Mouse (Mus musculus) midbrain, embryonic 10.5 days (tissue): ENCODE results near the gene Adprhl2. TPM values are rescaled to one million over a fixed set of nuclear protein-coding genes. Genes with fewer than 3 reads are reported as not detected.

ENCODE experiments used
- DNase-seq: peaks from one replicate; pipeline ENCODE4 v3.0.0-alpha.2; 2017; ENCODE audit warnings: low spot score
- H3K27ac ChIP-seq: fragments of 300-500 bp; sonication (generic); replicated peaks from 2 replicates; pipeline ENCODE4 v1.5.1; 2016; ENCODE audit warnings: mild to moderate bottlenecking
- H3K27me3 ChIP-seq: fragments of 300-500 bp; sonication (generic); 2 replicates; pipeline ENCODE4 v1.6.1; 2016; ENCODE audit warnings: low read depth, mild to moderate bottlenecking; ENCODE audit not compliant: poor library complexity, severe bottlenecking
- H3K36me3 ChIP-seq: fragments of 300-500 bp; sonication (generic); 2 replicates; pipeline ENCODE4 v1.6.1; 2016; ENCODE audit warnings: mild to moderate bottlenecking, moderate library complexity
- H3K4me1 ChIP-seq: fragments of 300-500 bp; sonication (generic); 2 replicates; pipeline ENCODE4 v1.6.1; 2016
- H3K4me3 ChIP-seq: fragments of 300-500 bp; sonication (generic); 2 replicates; pipeline ENCODE4 v1.5.1; 2016; ENCODE audit warnings: mild to moderate bottlenecking, moderate library complexity
- H3K9me3 ChIP-seq: fragments of 300-500 bp; sonication (generic); replicated peaks from 2 replicates; pipeline ENCODE4 v1.6.1; 2016; ENCODE audit warnings: mild to moderate bottlenecking
- WGBS: fragments of 180-500 bp; shearing (Covaris S2); methylation state at CpG from one replicate; pipeline ENCODE4 v1.1.7; 2016; 5-methylcytosine and 5-hydroxymethylcytosine counted together
- polyA plus RNA-seq: library from polyadenylated mRNA; unstranded; fragments of >200 nt; fragmentation: Nextera tagmentation; extraction: Ambion mirVana; gene quantifications from 2 replicates; pipeline ENCODE4 v1.2.1, GENCODE M21; 2016

The Adprhl2 gene
- polyA plus RNA-seq, 1 experiment from 2014 or later: 88.4 TPM

DNA sequence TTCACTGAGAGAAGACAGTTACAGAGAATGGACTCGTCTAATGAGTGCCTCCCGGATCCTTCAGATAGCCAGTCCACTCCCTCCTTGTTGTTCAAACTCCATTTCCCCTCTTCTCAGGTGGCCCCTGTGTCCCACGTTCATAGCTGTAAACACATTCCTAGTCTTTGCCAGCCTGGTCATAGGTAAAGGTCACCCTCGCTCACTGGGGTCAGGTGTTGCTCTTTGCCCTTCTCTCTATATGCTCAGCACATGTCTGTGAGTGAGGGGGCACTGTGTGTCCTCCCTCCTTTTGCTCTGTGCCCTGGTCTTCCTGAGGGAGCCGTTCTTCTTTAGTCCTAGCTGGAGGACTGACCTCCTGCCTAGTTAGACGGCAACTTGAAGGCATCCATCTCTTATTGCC, 1.7 kb downstream of the Adprhl2 start:
- Histone ChIP-seq H3K4me3 (no peak overlapping the region), H3K36me3 (peaks cover 51% of the 10 kb centered on the region), H3K27me3 (peaks cover 26% of the 10 kb centered on the region), H3K9me3 (no peaks in the 10 kb centered on the region), H3K27ac (no peak overlapping the region), H3K4me1 (peaks cover 26% of the 10 kb centered on the region)
- no peak for DNase-seq
- 92% methylated on average over 6 of the region's 6 CpGs for WGBS

DNA sequence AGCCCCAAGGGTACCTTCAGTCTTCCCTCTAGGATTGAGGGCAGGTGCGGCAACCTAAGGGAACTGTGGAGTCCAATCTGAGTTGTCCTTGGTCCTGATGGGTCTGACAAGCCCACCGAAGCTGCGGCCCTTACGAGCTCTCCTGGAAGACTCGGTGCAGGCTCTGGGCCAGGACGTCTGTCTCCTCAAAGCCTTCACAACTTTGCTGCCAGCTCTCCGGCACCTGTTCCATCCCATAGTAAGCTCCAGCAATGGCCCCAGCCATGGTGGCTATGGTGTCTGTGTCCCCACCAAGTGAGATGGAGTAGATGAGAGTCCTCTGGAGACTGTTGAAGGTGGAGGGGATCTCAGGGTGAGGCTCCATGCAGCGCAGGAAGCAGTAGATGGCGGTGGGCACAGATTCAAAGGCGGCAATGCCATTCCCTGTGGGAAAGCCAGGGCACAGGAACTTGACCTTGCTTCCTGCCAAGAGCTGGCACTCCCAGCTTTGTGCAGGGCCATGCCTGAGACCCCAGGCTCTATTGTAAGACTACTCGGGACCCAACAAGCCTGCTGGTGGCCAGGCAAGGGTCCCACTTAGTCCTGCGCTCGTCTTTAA, 5.0 kb downstream of the Adprhl2 start:
- peaks cover 27% of the 10 kb centered on the region for H3K4me1 ChIP-seq
- WGBS: 95% methylated on average over 13 of the region's 13 CpGs
- peaks cover 58% of the 10 kb centered on the region for H3K36me3 ChIP-seq
- no peak overlapping the region for H3K4me3 ChIP-seq
- H3K9me3 ChIP-seq: no peaks in the 10 kb centered on the region
- H3K27ac ChIP-seq: no peak overlapping the region
- DNase-seq: no peak
- no peaks in the 10 kb centered on the region for H3K27me3 ChIP-seq

DNA sequence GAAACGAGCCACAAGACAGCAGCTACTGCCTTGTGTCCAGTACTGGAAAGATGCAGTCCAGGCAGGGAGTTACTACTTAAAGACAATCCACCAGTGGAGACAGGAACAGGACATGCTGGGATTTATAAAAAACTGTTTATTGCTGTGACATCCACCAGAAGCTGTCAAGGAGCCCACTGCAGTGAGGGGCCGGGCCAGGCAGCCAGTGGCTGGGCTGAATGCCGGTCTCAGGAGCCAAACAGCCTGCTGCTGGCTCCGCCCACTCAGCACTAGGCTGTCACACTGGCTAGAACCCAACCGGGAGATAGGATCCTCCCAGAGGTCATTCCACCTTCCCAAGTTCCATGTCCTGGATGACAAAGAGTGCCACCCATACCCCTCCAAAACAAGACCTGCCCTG, 5.6 kb downstream of the Adprhl2 start:
- no peaks in the 10 kb centered on the region for H3K27me3 ChIP-seq
- no peak for DNase-seq
- peaks cover 23% of the 10 kb centered on the region for H3K4me1 ChIP-seq
- H3K9me3 ChIP-seq: no peaks in the 10 kb centered on the region
- no peak overlapping the region for H3K4me3 ChIP-seq
- no peak overlapping the region for H3K27ac ChIP-seq
- peaks cover 58% of the 10 kb centered on the region for H3K36me3 ChIP-seq
- WGBS: 49% methylated on average over 5 of the region's 5 CpGs

DNA sequence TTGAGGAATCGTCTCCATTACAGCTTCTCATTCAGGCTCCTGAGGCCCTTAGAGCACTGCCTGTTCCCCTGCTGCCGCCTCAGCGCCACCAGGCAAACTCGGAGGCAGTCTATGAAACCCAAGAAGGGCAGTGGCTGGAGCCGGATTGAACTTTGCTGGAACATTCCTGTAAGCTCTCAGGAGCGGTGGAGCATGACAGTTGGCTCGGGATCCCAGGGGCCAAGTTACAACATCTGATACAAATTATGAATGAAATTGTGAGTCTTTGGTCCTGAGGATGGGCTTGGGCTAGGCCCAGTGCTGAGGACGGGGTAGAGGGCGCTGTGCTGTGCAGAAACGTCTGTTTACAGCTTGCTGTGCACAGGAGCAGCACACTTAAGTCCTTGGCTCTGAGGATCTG, 7.1 kb downstream of the Adprhl2 start:
- no peak overlapping the region for H3K4me3 ChIP-seq
- no peak overlapping the region for H3K27ac ChIP-seq
- H3K9me3 ChIP-seq: no peaks in the 10 kb centered on the region
- no peak for DNase-seq
- 54% methylated on average over 10 of the region's 10 CpGs for WGBS
- H3K4me1 ChIP-seq: peaks cover 25% of the 10 kb centered on the region
- H3K27me3 ChIP-seq: peaks cover 3% of the 10 kb centered on the region; the same call in 1 of the 2 replicates
- H3K36me3 ChIP-seq: peaks cover 53% of the 10 kb centered on the region

DNA sequence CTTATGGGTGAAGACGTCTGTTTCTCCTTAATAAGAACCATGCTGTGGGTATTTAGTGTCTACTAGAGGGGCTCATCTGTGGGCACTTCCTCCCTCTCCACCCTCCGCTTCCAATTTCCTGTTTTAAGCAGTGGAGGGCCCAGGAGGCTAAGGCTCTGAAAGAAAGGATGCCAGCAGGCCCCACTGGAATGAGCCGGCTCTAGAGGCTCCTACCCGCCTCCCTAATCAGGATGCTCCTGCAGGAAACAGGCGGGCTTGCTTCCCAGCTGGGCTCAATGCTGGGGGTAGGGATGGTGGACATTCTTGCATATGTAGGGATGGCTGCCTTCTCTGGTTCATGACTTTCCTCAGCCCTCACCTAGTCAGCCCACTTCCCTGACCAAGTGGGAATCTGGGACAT, 8.3 kb downstream of the Adprhl2 start:
- WGBS: 31% methylated on average over 5 of the region's 5 CpGs
- H3K4me1 ChIP-seq: peaks cover 29% of the 10 kb centered on the region
- peaks cover 41% of the 10 kb centered on the region for H3K36me3 ChIP-seq
- no peak for DNase-seq
- H3K4me3 ChIP-seq: no peak overlapping the region
- no peaks in the 10 kb centered on the region for H3K9me3 ChIP-seq
- peaks cover 13% of the 10 kb centered on the region for H3K27me3 ChIP-seq
- H3K27ac ChIP-seq: no peak overlapping the region

DNA sequence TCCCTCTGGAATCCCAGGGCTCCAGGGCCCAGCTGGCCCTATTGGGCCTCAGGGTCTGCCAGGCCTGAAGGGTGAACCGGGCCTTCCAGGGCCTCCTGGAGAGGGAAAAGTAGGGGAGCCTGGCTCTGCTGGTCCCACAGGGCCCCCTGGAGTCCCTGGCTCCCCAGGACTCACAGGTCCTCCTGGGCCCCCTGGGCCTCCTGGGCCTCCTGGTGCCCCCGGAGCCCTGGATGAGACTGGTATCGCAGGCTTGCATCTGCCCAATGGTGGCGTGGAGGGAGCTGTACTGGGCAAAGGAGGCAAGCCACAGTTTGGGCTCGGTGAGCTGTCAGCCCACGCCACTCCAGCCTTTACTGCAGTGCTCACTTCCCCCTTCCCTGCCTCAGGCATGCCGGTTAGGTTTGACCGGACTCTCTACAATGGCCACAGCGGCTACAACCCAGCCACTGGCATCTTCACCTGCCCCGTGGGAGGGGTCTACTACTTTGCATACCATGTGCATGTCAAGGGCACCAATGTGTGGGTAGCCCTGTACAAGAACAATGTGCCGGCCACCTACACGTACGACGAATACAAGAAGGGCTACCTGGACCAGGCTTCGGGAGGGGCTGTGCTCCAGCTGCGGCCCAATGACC, 9.8 kb downstream of the Adprhl2 start:
- 93% methylated on average over 16 of the region's 16 CpGs for WGBS
- Histone ChIP-seq H3K36me3 (peaks cover 26% of the 10 kb centered on the region), H3K27ac (no peak overlapping the region), H3K27me3 (peaks cover 18% of the 10 kb centered on the region), H3K9me3 (no peaks in the 10 kb centered on the region), H3K4me3 (no peak overlapping the region), H3K4me1 (peaks cover 29% of the 10 kb centered on the region)
- DNase-seq: no peak

DNA sequence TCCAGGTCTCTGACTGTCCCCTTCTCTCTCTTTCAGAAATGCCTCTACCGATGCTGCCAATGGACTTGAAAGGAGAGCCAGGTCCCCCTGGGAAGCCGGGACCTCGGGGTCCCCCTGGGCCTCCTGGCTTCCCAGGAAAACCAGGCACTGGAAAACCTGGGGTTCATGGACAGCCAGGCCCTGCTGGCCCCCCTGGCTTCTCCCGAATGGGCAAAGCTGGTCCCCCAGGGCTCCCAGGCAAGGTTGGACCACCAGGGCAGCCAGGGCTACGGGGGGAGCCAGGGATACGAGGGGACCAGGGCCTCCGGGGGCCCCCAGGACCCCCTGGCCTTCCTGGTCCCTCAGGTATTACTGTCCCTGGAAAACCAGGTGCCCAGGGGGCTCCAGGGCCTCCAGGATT, 11.2 kb downstream of the Adprhl2 start:
- H3K27me3 ChIP-seq: peaks cover 18% of the 10 kb centered on the region
- H3K4me1 ChIP-seq: peaks cover 29% of the 10 kb centered on the region
- no peak overlapping the region for H3K4me3 ChIP-seq
- 79% methylated on average over 7 of the region's 7 CpGs for WGBS
- H3K9me3 ChIP-seq: peaks cover 5% of the 10 kb centered on the region; the same call in 1 of the 2 replicates
- H3K27ac ChIP-seq: no peak overlapping the region
- peaks cover 12% of the 10 kb centered on the region for H3K36me3 ChIP-seq
- no peak for DNase-seq

DNA sequence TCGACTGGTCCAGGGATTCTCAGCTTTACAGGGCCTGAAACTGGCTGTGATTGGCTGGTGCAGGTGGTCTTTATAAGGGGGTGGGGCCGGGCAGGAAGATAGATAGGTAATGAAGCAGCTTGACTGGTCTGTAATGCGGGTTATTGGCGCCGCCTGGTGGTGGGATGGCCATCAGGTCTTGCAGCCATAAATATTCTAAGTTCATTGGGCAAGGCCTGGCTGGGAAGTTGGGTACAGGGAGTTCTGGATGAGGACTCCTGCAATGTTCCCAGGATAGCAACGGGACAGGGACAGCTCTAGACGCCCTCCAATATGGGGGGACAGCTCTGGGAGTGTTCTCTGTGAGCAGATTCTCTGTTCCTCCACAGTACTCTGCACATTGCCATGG, 11.6 kb downstream of the Adprhl2 start:
- peaks cover 8% of the 10 kb centered on the region for H3K36me3 ChIP-seq
- peak overlapping the region; percentile 58; the same call in 1 of the 2 replicates for H3K27ac ChIP-seq
- H3K4me3 ChIP-seq: peak overlapping the region; percentile 47

DNA sequence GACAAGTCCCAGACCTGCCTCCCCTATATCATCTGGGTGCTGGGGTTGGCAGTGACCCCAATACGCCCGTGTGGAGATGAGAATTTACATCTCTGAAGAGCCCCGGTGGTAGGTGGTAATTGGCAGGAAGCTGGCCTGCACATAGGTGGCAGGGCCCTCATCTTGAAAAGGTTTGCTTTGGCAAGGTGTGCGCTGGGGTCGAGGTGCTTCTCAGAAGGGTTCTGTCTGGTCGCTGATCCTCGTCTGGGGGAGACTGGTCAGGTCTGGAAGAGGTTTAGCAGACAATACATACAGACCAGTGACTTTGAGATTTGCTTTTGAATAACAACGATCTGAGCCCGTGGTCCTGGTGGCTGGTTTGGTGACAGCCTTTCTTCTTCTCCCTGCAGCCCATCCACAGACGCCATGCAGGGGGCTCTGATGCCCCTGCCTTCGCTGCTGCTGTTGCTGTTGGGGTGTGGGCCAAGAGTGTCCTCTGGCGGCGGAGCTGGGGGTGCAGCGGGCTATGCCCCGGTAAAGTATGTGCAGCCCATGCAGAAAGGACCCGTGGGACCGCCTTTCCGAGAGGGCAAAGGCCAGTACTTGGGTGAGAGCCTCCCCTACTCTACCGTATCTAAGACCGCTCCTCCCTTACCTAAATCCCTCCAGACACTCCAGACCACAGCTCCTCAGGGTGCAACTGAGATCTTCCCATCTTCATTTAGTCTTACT, 12.1 kb downstream of the Adprhl2 start:
- Histone ChIP-seq H3K4me3 (peak overlapping the region; percentile 47), H3K36me3 (0 out of 2 replicates have a peak, but pooled peaks cover 2% of the 10 kb centered on the region), H3K4me1 (peaks cover 28% of the 10 kb centered on the region), H3K27ac (peak overlapping the region; percentile 58), H3K27me3 (peaks cover 18% of the 10 kb centered on the region), H3K9me3 (peaks cover 5% of the 10 kb centered on the region; the same call in 1 of the 2 replicates)
- 17% methylated on average over 20 of the region's 20 CpGs for WGBS
- DNase-seq: peak; percentile 58

More for the DNA sequence above, 11.6 kb downstream of the Adprhl2 start:
- Histone ChIP-seq H3K4me1 (peaks cover 29% of the 10 kb centered on the region), H3K27me3 (peaks cover 18% of the 10 kb centered on the region), H3K9me3 (peaks cover 5% of the 10 kb centered on the region; the same call in 1 of the 2 replicates)
- WGBS: 2% methylated on average over 7 of the region's 7 CpGs
- DNase-seq: peak; percentile 90

DNA sequence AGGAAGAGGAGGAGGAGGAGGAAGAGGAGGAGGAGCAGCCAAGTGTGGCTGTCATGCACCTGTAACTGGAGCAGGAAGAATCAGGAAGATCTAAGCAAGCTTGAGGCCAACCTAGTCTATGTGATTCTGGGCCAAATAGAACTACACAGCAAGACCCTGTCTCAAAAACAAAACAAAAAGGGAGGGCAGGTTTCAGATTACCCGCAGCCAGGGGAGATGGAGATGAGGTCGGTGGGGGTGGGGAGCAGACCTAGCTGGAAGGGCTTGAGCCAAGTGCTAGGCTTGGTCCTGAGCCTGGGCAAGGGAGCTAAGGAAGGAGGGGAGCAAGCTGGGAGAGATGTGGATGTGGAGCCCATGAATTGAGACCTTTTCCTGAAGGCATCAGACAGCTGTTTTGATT, 14.7 kb downstream of the Adprhl2 start:
- peaks cover 43% of the 10 kb centered on the region for H3K27me3 ChIP-seq
- H3K9me3 ChIP-seq: peaks cover 5% of the 10 kb centered on the region; the same call in 1 of the 2 replicates
- no peak overlapping the region for H3K4me3 ChIP-seq
- no peak overlapping the region for H3K27ac ChIP-seq
- peaks cover 21% of the 10 kb centered on the region for H3K4me1 ChIP-seq
- no peak for DNase-seq
- 16% methylated on average over 2 of the region's 2 CpGs for WGBS
- no peaks in the 10 kb centered on the region for H3K36me3 ChIP-seq

DNA sequence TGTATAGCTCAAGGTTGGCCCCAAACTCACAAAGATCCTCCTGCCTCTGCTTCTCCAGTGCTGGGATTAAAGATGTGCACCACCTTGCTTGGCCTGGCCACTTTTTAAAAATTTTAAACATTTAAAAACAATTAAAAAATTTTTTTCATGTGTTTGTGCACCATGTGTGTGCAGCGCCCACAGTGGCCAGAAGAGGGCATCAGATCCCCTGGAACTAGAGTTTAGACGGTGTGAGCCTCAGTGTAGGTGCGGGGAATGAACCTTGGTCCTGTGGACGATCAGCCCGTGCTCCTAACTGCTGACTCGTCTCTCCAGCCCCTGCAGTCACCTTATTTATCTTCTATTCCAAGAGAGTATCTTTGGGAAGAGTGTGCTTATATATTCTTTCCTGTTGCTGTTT, 15.4 kb downstream of the Adprhl2 start:
- Histone ChIP-seq H3K4me3 (no peak overlapping the region), H3K4me1 (peaks cover 29% of the 10 kb centered on the region), H3K27me3 (peaks cover 51% of the 10 kb centered on the region), H3K36me3 (no peaks in the 10 kb centered on the region), H3K9me3 (peaks cover 5% of the 10 kb centered on the region; the same call in 1 of the 2 replicates), H3K27ac (no peak overlapping the region)
- no peak for DNase-seq
- WGBS: 87% methylated on average over 6 of the region's 6 CpGs

DNA sequence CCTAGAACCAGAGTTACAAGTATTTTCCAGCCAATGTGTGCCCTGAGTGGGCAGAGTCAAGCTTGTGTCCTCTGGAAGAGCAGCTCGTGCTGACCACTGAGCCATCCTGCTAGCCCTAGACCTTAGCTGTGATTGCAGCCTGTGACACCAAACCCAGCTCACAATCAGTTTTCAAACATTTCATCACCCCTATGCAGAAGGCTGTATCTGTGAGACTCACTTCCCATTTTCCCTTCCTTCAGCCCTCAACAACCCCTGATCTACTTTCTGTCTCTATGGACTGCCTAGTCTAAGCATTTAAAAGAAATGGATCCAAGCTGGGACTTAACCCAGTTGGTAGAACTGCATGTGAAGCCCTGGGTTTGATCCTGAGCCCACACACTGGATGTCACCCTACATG, 16.1 kb downstream of the Adprhl2 start:
- H3K36me3 ChIP-seq: no peaks in the 10 kb centered on the region
- peaks cover 32% of the 10 kb centered on the region for H3K4me1 ChIP-seq
- no peak overlapping the region for H3K27ac ChIP-seq
- no peak for DNase-seq
- peaks cover 5% of the 10 kb centered on the region; the same call in 1 of the 2 replicates for H3K9me3 ChIP-seq
- 84% methylated on average over 1 of the region's 1 CpGs for WGBS
- H3K4me3 ChIP-seq: no peak overlapping the region
- H3K27me3 ChIP-seq: peaks cover 57% of the 10 kb centered on the region

DNA sequence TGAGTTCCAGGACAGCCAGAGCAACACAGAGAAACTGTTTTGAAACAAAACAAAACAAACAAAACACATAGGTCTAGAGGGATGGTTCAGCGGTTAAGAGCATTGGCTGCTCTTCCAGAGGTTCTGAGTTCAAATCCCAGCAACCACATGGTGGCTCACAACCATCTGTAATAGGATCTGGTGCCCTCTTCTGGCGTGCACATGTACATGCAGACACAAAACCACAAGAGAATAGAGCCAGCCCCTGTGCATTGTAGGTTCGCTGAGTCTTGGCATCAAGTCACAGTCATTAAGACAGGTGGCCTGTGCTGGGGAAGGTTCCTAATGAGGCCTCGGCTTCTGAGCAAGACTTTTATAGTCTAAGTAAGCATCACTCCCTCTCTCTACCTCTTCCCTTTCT, 17.6 kb downstream of the Adprhl2 start:
- Histone ChIP-seq H3K27me3 (peaks cover 64% of the 10 kb centered on the region), H3K9me3 (peaks cover 5% of the 10 kb centered on the region; the same call in 1 of the 2 replicates), H3K27ac (no peak overlapping the region), H3K36me3 (no peaks in the 10 kb centered on the region), H3K4me3 (no peak overlapping the region), H3K4me1 (peaks cover 20% of the 10 kb centered on the region)
- WGBS: 60% methylated on average over 4 of the region's 4 CpGs
- no peak for DNase-seq
